Mouse (Mus musculus) forebrain, embryonic 14.5 days (tissue): ENCODE measurements around the gene Rcor1. TPM values are rescaled to one million over a fixed set of nuclear protein-coding genes. Genes with fewer than 3 reads are reported as not detected.
A peak's percentile ranks its signal among the peaks of the same experiment; 100 is the strongest.

Source experiments
- ATAC-seq: fragments of 200-750 bp; cut with Nextera tagmentation; 2 replicates; pipeline ENCODE4 v1.8.0; 2017; ENCODE audit warnings: mild to moderate bottlenecking, moderate library complexity
- DNase-seq: peaks from one replicate; pipeline ENCODE4 v3.0.0-alpha.2; 2015; ENCODE audit warnings: low spot score
- H3K27ac ChIP-seq: fragments of 300-500 bp; sonication (generic); 2 replicates; pipeline ENCODE4 v1.5.1; 2014; ENCODE audit warnings: low read depth, mild to moderate bottlenecking, control low read depth, low read length, moderate library complexity
- H3K27me3 ChIP-seq: fragments of 300-500 bp; sonication (generic); replicated peaks from 2 replicates; pipeline ENCODE4 v1.6.1; 2014; ENCODE audit warnings: low read length, control low read depth, mixed read lengths; ENCODE audit not compliant: control insufficient read depth, insufficient read depth
- H3K36me3 ChIP-seq: fragments of 300-500 bp; sonication (generic); 2 replicates; pipeline ENCODE4 v1.6.1; 2014; ENCODE audit warnings: low read length, control low read depth; ENCODE audit not compliant: control insufficient read depth, insufficient read depth
- H3K4me1 ChIP-seq: fragments of 300-500 bp; sonication (generic); 2 replicates; pipeline ENCODE4 v1.6.1; 2014; ENCODE audit warnings: antibody characterized with exemption, low read length, control low read depth; ENCODE audit not compliant: control insufficient read depth, insufficient read depth
- H3K4me2 ChIP-seq: fragments of 300-500 bp; sonication (generic); 2 replicates; pipeline ENCODE4 v1.6.1; 2014; ENCODE audit warnings: mild to moderate bottlenecking, control low read depth, low read length
- H3K4me3 ChIP-seq: fragments of 300-500 bp; sonication (generic); 2 replicates; pipeline ENCODE4 v1.5.1; 2014; ENCODE audit warnings: low read depth, low read length, control low read depth
- H3K9ac ChIP-seq: fragments of 300-500 bp; sonication (generic); 2 replicates; pipeline ENCODE4 v1.6.1; 2014; ENCODE audit warnings: mild to moderate bottlenecking, low read length, control low read depth, moderate library complexity
- H3K9me3 ChIP-seq: fragments of 300-500 bp; sonication (generic); replicated peaks from 2 replicates; pipeline ENCODE4 v1.6.1; 2016; ENCODE audit warnings: low read length, control low read depth, mixed read lengths; ENCODE audit not compliant: control insufficient read depth
- WGBS: fragments of 180-500 bp; shearing (Covaris S2); extraction: QIAGEN DNeasy Blood & Tissue Kit; methylation state at CpG from one replicate; pipeline ENCODE4 v1.1.7; 2014; 5-methylcytosine and 5-hydroxymethylcytosine counted together
- polyA plus RNA-seq: library from polyadenylated mRNA; unstranded; fragments of >200 nt; fragmentation: Nextera tagmentation; extraction: Ambion mirVana; gene quantifications from 2 replicates; pipeline ENCODE4 v1.2.1, GENCODE M21; 2014

Rcor1 gene
- polyA plus RNA-seq, 1 experiment from 2014 or later, result 8.5 TPM

DNA sequence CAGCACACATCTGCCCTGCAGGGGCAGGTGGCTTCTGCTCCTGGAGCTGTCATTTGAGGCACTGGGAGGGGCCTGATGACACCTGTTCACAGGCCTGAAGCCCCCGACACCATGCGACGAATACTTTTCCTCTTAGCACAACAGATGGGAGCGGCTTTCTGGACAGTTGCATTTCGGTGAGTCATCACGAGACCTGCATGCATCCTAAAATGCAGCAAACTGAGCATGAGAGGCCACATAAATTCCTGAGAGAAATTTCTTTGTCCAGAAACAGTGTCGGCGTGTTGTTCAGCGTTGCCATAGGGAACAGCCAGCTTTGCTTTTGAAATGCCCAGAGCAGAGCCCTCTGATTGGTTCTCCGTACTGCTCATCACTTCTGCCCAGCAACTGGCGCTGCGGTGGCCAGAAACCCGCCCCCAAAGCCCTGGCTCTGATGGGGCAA, 125.2 kb downstream of the Rcor1 start:
- Histone ChIP-seq H3K9me3 (no peaks in the 10 kb centered on the region), H3K4me1 (peaks cover 36% of the 10 kb centered on the region), H3K9ac (peak overlapping the region; percentile 53), H3K27ac (peak overlapping the region; percentile 86), H3K4me3 (peak overlapping the region; percentile 22), H3K36me3 (no peaks in the 10 kb centered on the region), H3K4me2 (peak overlapping the region; percentile 49), H3K27me3 (no peaks in the 10 kb centered on the region)
- WGBS, result under 1% methylated on average over 13 of the region's 13 CpGs
- DNase-seq (peak; percentile 98), ATAC-seq (peak; percentile 85)

GRCm38 (mm10) chr12:111165146-111165812, 126.1 kb downstream of the Rcor1 start:
- no peaks in the 10 kb centered on the region; the same call in 1 of the 2 replicates for H3K36me3 ChIP-seq
- no peak overlapping the region for H3K4me3 ChIP-seq
- no peaks in the 10 kb centered on the region for H3K27me3 ChIP-seq
- 0 out of 2 replicates have a peak overlapping the region, but pooled peaks have one; percentile 81 for H3K9ac ChIP-seq
- H3K27ac ChIP-seq, result peak overlapping the region; percentile 86
- peak overlapping the region; percentile 82 for H3K4me2 ChIP-seq
- H3K9me3 ChIP-seq, result no peaks in the 10 kb centered on the region
- WGBS, result 69% methylated on average over 10 of the region's 10 CpGs
- peak; percentile 46 for DNase-seq
- ATAC-seq, result no peak
- peaks cover 36% of the 10 kb centered on the region for H3K4me1 ChIP-seq

Other genes with a start within 250 kb of the Rcor1 start
- gene Mok, start 198.4 kb upstream of the Rcor1 start, polyA plus RNA-seq, result 16.3 and 18.9 TPM in 2 replicates
- 0.81 and 0.88 TPM in 2 replicates for gene Zfp839, start 189.1 kb upstream of the Rcor1 start, polyA plus RNA-seq
- 86.2 and 87.5 TPM in 2 replicates for gene Cinp, start 150.2 kb upstream of the Rcor1 start, polyA plus RNA-seq
- gene Tecpr2, start 150.1 kb upstream of the Rcor1 start, polyA plus RNA-seq, result 3.8 and 5.9 TPM in 2 replicates
- gene Ankrd9, start 60.3 kb upstream of the Rcor1 start, polyA plus RNA-seq, result 6.0 and 7.2 TPM in 2 replicates
- gene Traf3, start 127.0 kb downstream of the Rcor1 start, polyA plus RNA-seq, result 9.8 and 12.1 TPM in 2 replicates
- gene 4930595D18Rik, start 145.1 kb downstream of the Rcor1 start, polyA plus RNA-seq, result not detected in 2 replicates
- 1.9 and 2.9 TPM in 2 replicates for gene Amn, start 231.7 kb downstream of the Rcor1 start, polyA plus RNA-seq